Mouse (Mus musculus) stomach, postnatal 0 days (tissue): Measurements from ENCODE around the gene Gnb1l. TPM values are rescaled to one million over a fixed set of nuclear protein-coding genes. Genes with fewer than 3 reads are reported as not detected.

ENCODE experiments used
- ATAC-seq: fragments of 200-750 bp; cut with Nextera tagmentation; 2 replicates; pipeline ENCODE4 v1.8.0; 2017; ENCODE audit not compliant: low FRiP score, low TSS enrichment
- DNase-seq: peaks from one replicate; pipeline ENCODE4 v3.0.0-alpha.2; 2016; ENCODE audit warnings: low spot score
- H3K27ac ChIP-seq: fragments of 300-500 bp; sonication (generic); replicated peaks from 2 replicates; pipeline ENCODE4 v1.5.1; 2014; ENCODE audit warnings: mild to moderate bottlenecking, control low read depth
- H3K27me3 ChIP-seq: fragments of 300-500 bp; sonication (generic); 2 replicates; pipeline ENCODE4 v1.6.1; 2014; ENCODE audit warnings: low read length; ENCODE audit not compliant: control insufficient read depth, insufficient read depth
- H3K36me3 ChIP-seq: fragments of 300-500 bp; sonication (generic); 2 replicates; pipeline ENCODE4 v1.6.1; 2014; ENCODE audit warnings: low read length, mixed read lengths; ENCODE audit not compliant: control insufficient read depth, insufficient read depth
- H3K4me1 ChIP-seq: fragments of 300-500 bp; sonication (generic); replicated peaks from 2 replicates; pipeline ENCODE4 v1.6.1; 2014; ENCODE audit warnings: antibody characterized with exemption; ENCODE audit not compliant: control insufficient read depth, insufficient read depth
- H3K4me2 ChIP-seq: fragments of 300-500 bp; sonication (generic); replicated peaks from 2 replicates; pipeline ENCODE4 v1.6.1; 2014; ENCODE audit warnings: low read depth, mild to moderate bottlenecking, control low read depth, moderate library complexity
- H3K4me3 ChIP-seq: fragments of 300-500 bp; sonication (generic); 2 replicates; pipeline ENCODE4 v1.5.1; 2014; ENCODE audit warnings: low read depth, low read length, control low read depth
- H3K9ac ChIP-seq: fragments of 300-500 bp; sonication (generic); 2 replicates; pipeline ENCODE4 v1.6.1; 2014; ENCODE audit warnings: mild to moderate bottlenecking, low read length, control low read depth, mixed read lengths
- H3K9me3 ChIP-seq: fragments of 300-500 bp; sonication (generic); 2 replicates; pipeline ENCODE4 v1.6.1; 2016; ENCODE audit warnings: low read length; ENCODE audit not compliant: control insufficient read depth
- CTCF ChIP-seq: IDR thresholded peaks from 2 replicates; pipeline ENCODE4 v1.5.1; 2016; ENCODE audit warnings: antibody characterized with exemption, low read depth, mild to moderate bottlenecking, moderate library complexity
- EP300 ChIP-seq: optimal IDR thresholded peaks from 2 replicates; pipeline ENCODE3; 2016; ENCODE audit warnings: antibody characterized with exemption
- WGBS: fragments of 180-500 bp; shearing (Covaris S2); extraction: QIAGEN DNeasy Blood & Tissue Kit; methylation state at CpG from one replicate; pipeline ENCODE4 v1.1.7; 2014; 5-methylcytosine and 5-hydroxymethylcytosine counted together
- polyA plus RNA-seq: library from polyadenylated mRNA; unstranded; fragments of >200 nt; fragmentation: Nextera tagmentation; extraction: Ambion mirVana; gene quantifications from 2 replicates; pipeline ENCODE4 v1.2.1, GENCODE M21; 2015

Gene Gnb1l
- polyA plus RNA-seq, 1 experiment from 2014 or later = 9.0 TPM

- no peak for ATAC-seq
- Histone ChIP-seq H3K9me3 (no peaks in the 10 kb centered on the region), H3K4me2 (no peak overlapping the region), H3K27me3 (no peaks in the 10 kb centered on the region), H3K4me1 (no peaks in the 10 kb centered on the region; the same call in none of the 2 replicates), H3K9ac (no peak overlapping the region), H3K27ac (no peak overlapping the region), H3K4me3 (no peak overlapping the region), H3K36me3 (peaks cover 11% of the 10 kb centered on the region; the same call in 1 of the 2 replicates)
- no peak for DNase-seq
- no peak for TF ChIP-seq EP300
- TF ChIP-seq CTCF = no peak
Measured at GRCm38 (mm10) chr16:18458661-18459060, 39.9 kb upstream of the Gnb1l start.

- 12% methylated on average over 12 of the region's 12 CpGs for WGBS
- peaks cover 11% of the 10 kb centered on the region; the same call in 1 of the 2 replicates for H3K36me3 ChIP-seq
- ATAC-seq = peak; percentile 38; the same call in 1 of the 2 replicates
Measured at GRCm38 (mm10) chr16:18459335-18459954, 39.1 kb upstream of the Gnb1l start.

GRCm38 (mm10) chr16:18459955-18460370 lies 38.5 kb upstream of the Gnb1l start:
- Histone ChIP-seq H3K4me2 (peak overlapping the region; percentile 14; the same call in 1 of the 2 replicates), H3K4me3 (no peak overlapping the region), H3K27ac (no peak overlapping the region), H3K4me1 (no peaks in the 10 kb centered on the region; the same call in none of the 2 replicates), H3K9me3 (no peaks in the 10 kb centered on the region), H3K27me3 (no peaks in the 10 kb centered on the region), H3K9ac (peak overlapping the region; percentile 31; the same call in 1 of the 2 replicates), H3K36me3 (peaks cover 11% of the 10 kb centered on the region; the same call in 1 of the 2 replicates)
- ATAC-seq (peak; percentile 53; the same call in 1 of the 2 replicates), DNase-seq (no peak)
- WGBS = 11% methylated on average over 11 of the region's 11 CpGs
- no peak for TF ChIP-seq CTCF
- TF ChIP-seq EP300 = no peak

More at GRCm38 (mm10) chr16:18459335-18459954, 39.1 kb upstream of the Gnb1l start:
- no peaks in the 10 kb centered on the region; the same call in none of the 2 replicates for H3K4me1 ChIP-seq
- H3K9me3 ChIP-seq = no peaks in the 10 kb centered on the region
- no peak overlapping the region for H3K27ac ChIP-seq
- DNase-seq = peak; percentile 31
- H3K4me2 ChIP-seq = no peak overlapping the region; the same call in 1 of the 2 replicates
- no peak overlapping the region; the same call in 1 of the 2 replicates for H3K9ac ChIP-seq
- H3K4me3 ChIP-seq = no peak overlapping the region
- TF ChIP-seq CTCF = no peak
- no peak for TF ChIP-seq EP300
- H3K27me3 ChIP-seq = no peaks in the 10 kb centered on the region

- Histone ChIP-seq H3K4me1 (no peaks in the 10 kb centered on the region; the same call in none of the 2 replicates), H3K36me3 (peaks cover 11% of the 10 kb centered on the region; the same call in 1 of the 2 replicates), H3K4me2 (no peak overlapping the region), H3K27ac (no peak overlapping the region), H3K9me3 (no peaks in the 10 kb centered on the region), H3K9ac (no peak overlapping the region), H3K27me3 (no peaks in the 10 kb centered on the region), H3K4me3 (no peak overlapping the region)
- DNase-seq = no peak
- no peak for ATAC-seq
- 89% methylated on average over 3 of the region's 3 CpGs for WGBS
- TF ChIP-seq CTCF (no peak), EP300 (no peak)
Measured at GRCm38 (mm10) chr16:18460826-18461225, 37.7 kb upstream of the Gnb1l start.

- Histone ChIP-seq H3K9me3 (no peaks in the 10 kb centered on the region), H3K27ac (no peak overlapping the region), H3K4me2 (no peak overlapping the region), H3K4me1 (no peaks in the 10 kb centered on the region; the same call in none of the 2 replicates), H3K4me3 (no peak overlapping the region), H3K9ac (no peak overlapping the region), H3K36me3 (peaks cover 4% of the 10 kb centered on the region; the same call in 1 of the 2 replicates), H3K27me3 (no peaks in the 10 kb centered on the region)
- no peak for DNase-seq
- ATAC-seq = no peak
- WGBS = 82% methylated on average over 9 of the region's 9 CpGs
- TF ChIP-seq EP300 (no peak), CTCF (no peak)
Measured at GRCm38 (mm10) chr16:18462031-18462430, 36.5 kb upstream of the Gnb1l start.

- Histone ChIP-seq H3K4me3 (no peak overlapping the region), H3K27ac (no peak overlapping the region), H3K4me1 (no peaks in the 10 kb centered on the region; the same call in none of the 2 replicates), H3K9ac (no peak overlapping the region), H3K4me2 (no peak overlapping the region), H3K9me3 (no peaks in the 10 kb centered on the region), H3K27me3 (no peaks in the 10 kb centered on the region), H3K36me3 (peaks cover 3% of the 10 kb centered on the region; the same call in 1 of the 2 replicates)
- DNase-seq (no peak), ATAC-seq (no peak)
- WGBS = 60% methylated on average over 8 of the region's 8 CpGs
- TF ChIP-seq CTCF (no peak), EP300 (no peak)
Measured at GRCm38 (mm10) chr16:18462598-18462997, 35.9 kb upstream of the Gnb1l start.
